Mouse (Mus musculus) small intestine, adult 2 months (tissue): ENCODE results near the gene Il15.

Experiments
- CTCF ChIP-seq: fragments of 200-500 bp; IDR thresholded peaks from 2 replicates; pipeline ENCODE4 v1.5.1; 2012; ENCODE audit warnings: low read depth, mild to moderate bottlenecking, control low read depth, inconsistent platforms, low read length, moderate library complexity, mixed read lengths; ENCODE audit not compliant: insufficient replicate concordance, insufficient read length; ENCODE audit errors: extremely low read depth
- POLR2A ChIP-seq: fragments of 200-500 bp; IDR thresholded peaks from 2 replicates; pipeline ENCODE4 v1.6.1; 2012; ENCODE audit warnings: low read depth, mild to moderate bottlenecking, control low read depth, inconsistent platforms, low read length, moderate library complexity

DNA sequence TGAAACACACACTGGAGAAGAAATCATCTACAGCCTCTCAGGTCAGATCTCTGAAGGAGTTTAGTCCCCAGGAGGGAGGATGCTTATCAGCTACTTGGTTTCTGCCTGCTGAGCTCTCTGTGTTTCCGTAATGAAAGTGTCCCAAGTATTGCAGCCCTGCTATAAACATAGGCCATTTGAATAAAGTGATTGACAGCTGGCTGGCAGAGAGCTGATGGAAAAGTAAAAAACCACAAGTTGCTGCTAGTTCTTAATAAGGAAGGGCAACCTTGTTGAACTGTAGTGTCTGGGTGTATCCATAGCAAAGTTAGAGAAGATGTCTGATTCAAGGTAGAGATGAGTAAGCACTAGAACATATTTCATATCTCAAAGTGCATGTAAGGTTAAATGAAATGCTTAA is 4.0 kb upstream of the Il15 start:
- TF ChIP-seq CTCF (no peak), POLR2A (no peak)
